Mouse (Mus musculus) hindbrain, embryonic 16.5 days (tissue): ENCODE measurements around the gene Ifna14. TPM values are rescaled to one million over a fixed set of nuclear protein-coding genes. Genes with fewer than 3 reads are reported as not detected.
A peak's percentile ranks its signal among the peaks of the same experiment; 100 is the strongest.

Experiments used
- ATAC-seq: fragments of 200-750 bp; cut with Nextera tagmentation; 2 replicates; pipeline ENCODE4 v1.8.0; 2017; ENCODE audit warnings: moderate TSS enrichment, moderate library complexity
- H3K27ac ChIP-seq: fragments of 300-500 bp; sonication (generic); 2 replicates; pipeline ENCODE4 v1.5.1; 2014; ENCODE audit warnings: low read depth, mild to moderate bottlenecking, control low read depth, low read length, moderate library complexity
- H3K27me3 ChIP-seq: fragments of 300-500 bp; sonication (generic); replicated peaks from 2 replicates; pipeline ENCODE4 v1.6.1; 2014; ENCODE audit warnings: low read length; ENCODE audit not compliant: control insufficient read depth, insufficient read depth
- H3K36me3 ChIP-seq: fragments of 300-500 bp; sonication (generic); 2 replicates; pipeline ENCODE4 v1.6.1; 2014; ENCODE audit warnings: mild to moderate bottlenecking, low read length, moderate library complexity, mixed read lengths; ENCODE audit not compliant: control insufficient read depth, insufficient read depth
- H3K4me1 ChIP-seq: fragments of 300-500 bp; sonication (generic); 2 replicates; pipeline ENCODE4 v1.6.1; 2014; ENCODE audit warnings: low read depth, low read length; ENCODE audit not compliant: control insufficient read depth, insufficient read depth
- H3K4me2 ChIP-seq: fragments of 300-500 bp; sonication (generic); 2 replicates; pipeline ENCODE4 v1.6.1; 2014; ENCODE audit warnings: mild to moderate bottlenecking, low read length, control low read depth, moderate library complexity
- H3K4me3 ChIP-seq: fragments of 300-500 bp; sonication (generic); 2 replicates; pipeline ENCODE4 v1.5.1; 2014; ENCODE audit warnings: mild to moderate bottlenecking, low read length, control low read depth, moderate library complexity
- H3K9ac ChIP-seq: fragments of 300-500 bp; sonication (generic); 2 replicates; pipeline ENCODE4 v1.6.1; 2014; ENCODE audit warnings: low read depth, mild to moderate bottlenecking, control low read depth, low read length, moderate library complexity
- H3K9me3 ChIP-seq: fragments of 300-500 bp; sonication (generic); 2 replicates; pipeline ENCODE4 v1.6.1; 2014; ENCODE audit warnings: mild to moderate bottlenecking, low read length, moderate library complexity; ENCODE audit not compliant: control insufficient read depth
- WGBS: fragments of 180-500 bp; shearing (Covaris S2); extraction: QIAGEN DNeasy Blood & Tissue Kit; methylation state at CpG from one replicate; pipeline ENCODE4 v1.1.7; 2014; 5-methylcytosine and 5-hydroxymethylcytosine counted together
- polyA plus RNA-seq: library from polyadenylated mRNA; unstranded; fragments of >200 nt; fragmentation: Nextera tagmentation; extraction: Ambion mirVana; gene quantifications from 2 replicates; pipeline ENCODE4 v1.2.1, GENCODE M21; 2015

The Ifna14 gene
- polyA plus RNA-seq, 1 experiment from 2014 or later, result not detected

DNA sequence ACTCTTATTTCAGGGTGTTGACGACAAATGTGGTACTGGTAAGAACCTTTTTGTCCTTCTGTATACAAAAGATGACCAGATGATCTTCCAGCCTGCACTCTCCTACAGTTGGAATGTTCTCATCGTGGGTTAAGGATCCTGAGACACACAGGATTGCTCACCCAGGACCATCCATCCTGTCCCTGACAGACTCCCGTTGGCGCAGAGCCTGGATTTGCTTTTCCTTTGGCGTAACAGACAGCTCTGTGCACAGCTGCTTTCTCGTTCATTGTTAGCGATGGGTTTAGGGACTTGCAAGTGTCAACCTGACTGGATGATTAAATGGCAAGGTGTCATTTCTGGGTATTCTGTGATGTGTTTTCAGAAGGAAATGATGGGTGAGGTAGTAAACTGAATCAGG, 35.0 kb downstream of the Ifna14 start:
- Histone ChIP-seq H3K27ac (no peak overlapping the region), H3K9ac (no peak overlapping the region), H3K4me2 (no peak overlapping the region), H3K4me1 (no peaks in the 10 kb centered on the region), H3K36me3 (no peaks in the 10 kb centered on the region), H3K9me3 (no peaks in the 10 kb centered on the region), H3K27me3 (no peaks in the 10 kb centered on the region), H3K4me3 (no peak overlapping the region)
- peak; percentile 60; the same call in 1 of the 2 replicates for ATAC-seq
- WGBS, result 60% methylated on average over 7 of the region's 7 CpGs

DNA sequence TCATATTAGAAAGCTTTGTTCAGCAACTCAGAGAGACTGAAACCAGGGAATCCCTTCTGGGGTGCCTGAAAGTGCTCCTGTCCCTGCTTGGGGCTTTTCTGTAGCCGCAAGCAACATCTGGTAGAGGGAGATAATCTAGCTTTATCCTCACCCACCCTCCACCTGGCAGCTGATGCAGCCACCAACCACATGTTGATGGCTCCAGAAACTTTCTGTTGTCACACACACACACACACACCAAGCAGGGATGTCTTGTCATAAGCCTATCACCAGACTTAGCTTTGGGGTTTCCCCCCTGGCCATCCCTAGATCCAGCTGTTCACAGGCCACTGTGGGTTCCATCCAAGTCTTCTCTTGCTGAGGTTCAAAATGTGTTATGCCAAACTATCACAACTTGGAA, 35.9 kb downstream of the Ifna14 start:
- H3K4me2 ChIP-seq, result no peak overlapping the region
- no peaks in the 10 kb centered on the region for H3K27me3 ChIP-seq
- no peak overlapping the region for H3K27ac ChIP-seq
- no peaks in the 10 kb centered on the region for H3K9me3 ChIP-seq
- no peaks in the 10 kb centered on the region for H3K4me1 ChIP-seq
- H3K36me3 ChIP-seq, result no peaks in the 10 kb centered on the region
- H3K9ac ChIP-seq, result no peak overlapping the region
- ATAC-seq, result no peak
- no peak overlapping the region for H3K4me3 ChIP-seq
- 100% methylated on average over 1 of the region's 1 CpGs for WGBS

DNA sequence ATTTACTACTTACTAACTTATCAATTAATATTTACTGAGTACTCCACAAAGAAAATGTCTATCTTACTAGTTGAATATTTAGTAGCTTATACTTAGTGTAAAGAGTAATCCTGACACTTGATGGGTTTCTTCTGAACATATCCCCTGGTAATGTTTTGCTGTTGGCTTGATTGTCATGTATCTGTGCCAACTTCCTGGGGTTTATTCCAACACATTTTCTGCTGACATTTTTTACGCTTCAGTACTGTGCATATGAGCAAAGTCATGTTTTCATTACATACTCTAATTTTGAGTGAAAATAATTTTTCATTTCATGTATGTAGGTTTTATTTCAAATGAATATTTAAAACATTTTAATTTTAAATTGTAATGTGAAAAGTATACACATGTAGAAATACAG, 36.7 kb downstream of the Ifna14 start:
- no peaks in the 10 kb centered on the region for H3K36me3 ChIP-seq
- no peak overlapping the region for H3K4me3 ChIP-seq
- no peak for ATAC-seq
- no peaks in the 10 kb centered on the region for H3K4me1 ChIP-seq
- H3K27ac ChIP-seq, result no peak overlapping the region
- no peaks in the 10 kb centered on the region for H3K9me3 ChIP-seq
- WGBS, result 71% methylated on average over 1 of the region's 1 CpGs
- H3K9ac ChIP-seq, result no peak overlapping the region
- H3K27me3 ChIP-seq, result no peaks in the 10 kb centered on the region
- H3K4me2 ChIP-seq, result no peak overlapping the region

DNA sequence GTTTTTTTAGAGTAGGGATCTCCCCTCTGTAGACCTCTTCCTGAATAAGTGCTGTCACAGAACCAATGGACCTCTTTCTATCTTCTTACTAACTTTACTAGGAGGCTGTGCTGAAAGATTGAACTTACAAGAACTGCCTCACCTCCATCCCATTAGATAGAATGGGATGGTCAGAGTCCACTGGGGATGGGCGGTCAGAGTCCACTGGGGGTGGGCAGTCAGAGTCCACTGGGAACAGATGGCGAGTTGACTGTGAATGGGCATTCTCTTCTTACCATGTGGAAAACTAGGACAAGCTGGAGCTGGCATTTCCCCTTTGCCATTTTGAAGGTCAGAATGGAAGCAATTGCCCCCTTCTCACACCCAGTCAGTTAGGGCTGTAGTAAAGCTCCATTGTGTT, 38.1 kb downstream of the Ifna14 start:
- Histone ChIP-seq H3K9me3 (no peaks in the 10 kb centered on the region), H3K27me3 (no peaks in the 10 kb centered on the region), H3K9ac (no peak overlapping the region), H3K36me3 (no peaks in the 10 kb centered on the region), H3K27ac (no peak overlapping the region), H3K4me3 (no peak overlapping the region), H3K4me2 (no peak overlapping the region), H3K4me1 (no peaks in the 10 kb centered on the region)
- 94% methylated on average over 2 of the region's 2 CpGs for WGBS
- no peak for ATAC-seq

DNA sequence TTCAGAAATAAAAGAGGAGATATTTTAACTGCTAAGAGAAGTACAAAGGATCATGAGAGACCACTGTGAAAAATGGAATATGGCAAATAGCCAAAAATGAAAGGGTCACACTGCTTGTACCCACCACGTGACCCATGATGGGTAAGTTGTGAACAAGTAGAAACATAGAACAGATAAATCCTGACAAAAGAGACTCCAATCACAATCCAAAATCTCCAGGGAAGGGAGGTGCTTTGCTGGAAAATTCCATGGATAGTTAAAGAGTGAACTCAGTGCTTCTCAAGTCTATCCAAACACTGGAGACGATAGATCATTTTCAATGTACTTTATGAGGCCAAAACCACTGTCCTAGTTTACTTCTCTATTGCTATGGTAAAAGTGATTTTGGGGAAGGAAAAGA, 40.7 kb downstream of the Ifna14 start:
- no peaks in the 10 kb centered on the region for H3K27me3 ChIP-seq
- 86% methylated on average over 2 of the region's 2 CpGs for WGBS
- no peak for ATAC-seq

DNA sequence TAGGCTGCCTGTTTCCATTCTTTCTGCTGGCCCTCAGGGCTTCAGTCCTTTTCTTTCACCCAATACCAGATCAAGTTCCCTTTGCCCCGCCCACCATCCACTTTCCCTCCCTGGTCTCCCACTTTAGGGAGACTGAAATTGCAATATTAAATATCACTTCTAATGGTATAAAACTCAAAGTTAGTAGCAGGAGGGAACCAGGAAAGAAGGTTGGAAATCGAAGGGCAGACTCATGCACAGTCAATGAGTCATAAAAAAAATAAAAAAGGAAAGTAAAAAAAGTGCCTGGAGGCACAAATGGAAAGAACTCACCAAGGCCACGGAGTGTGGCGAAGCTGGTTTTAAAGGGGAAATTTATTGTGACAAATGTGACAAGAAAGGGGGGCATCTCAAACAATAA, 41.3 kb downstream of the Ifna14 start:
- no peak overlapping the region for H3K4me2 ChIP-seq
- no peak for ATAC-seq
- no peak overlapping the region for H3K9ac ChIP-seq
- 73% methylated on average over 4 of the region's 4 CpGs for WGBS
- H3K36me3 ChIP-seq, result no peaks in the 10 kb centered on the region
- H3K4me3 ChIP-seq, result no peak overlapping the region
- no peak overlapping the region for H3K27ac ChIP-seq
- H3K4me1 ChIP-seq, result no peaks in the 10 kb centered on the region
- H3K9me3 ChIP-seq, result no peaks in the 10 kb centered on the region
- no peaks in the 10 kb centered on the region for H3K27me3 ChIP-seq

More for the DNA sequence above, 40.7 kb downstream of the Ifna14 start:
- no peaks in the 10 kb centered on the region for H3K9me3 ChIP-seq
- H3K27ac ChIP-seq, result no peak overlapping the region
- H3K4me2 ChIP-seq, result no peak overlapping the region
- H3K9ac ChIP-seq, result no peak overlapping the region
- H3K4me1 ChIP-seq, result no peaks in the 10 kb centered on the region
- no peaks in the 10 kb centered on the region for H3K36me3 ChIP-seq
- no peak overlapping the region for H3K4me3 ChIP-seq

DNA sequence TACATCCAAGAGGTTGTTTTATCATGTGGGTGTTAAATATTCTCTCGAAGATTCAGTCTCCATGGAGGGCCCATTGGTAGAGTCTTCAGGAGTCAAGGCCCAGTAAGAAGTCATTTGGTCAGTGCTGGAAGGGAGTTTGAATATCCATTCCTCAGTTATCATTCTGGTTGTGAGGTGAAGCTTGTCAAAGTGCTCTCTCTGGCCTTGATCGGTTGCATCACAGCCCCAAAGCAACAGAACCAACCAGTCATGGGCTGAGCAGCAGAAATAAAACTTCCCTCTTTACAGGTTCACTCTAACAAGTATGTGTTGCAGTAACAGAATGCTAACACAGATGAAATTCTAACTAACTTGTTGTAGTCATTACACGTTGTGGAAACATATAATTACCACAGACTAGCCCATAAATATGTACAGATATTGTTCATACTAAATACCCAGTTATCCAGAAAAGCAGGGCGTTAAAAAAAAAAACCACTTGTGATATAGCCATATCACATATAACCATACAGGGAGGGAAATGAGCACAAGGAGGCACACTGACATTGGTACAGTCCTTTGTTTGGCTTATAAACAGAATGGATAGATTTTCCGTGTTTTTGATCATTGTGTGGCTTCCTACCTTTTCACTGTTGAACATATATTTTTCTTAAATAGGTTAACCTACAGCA, 45.1 kb downstream of the Ifna14 start:
- no peak overlapping the region for H3K4me3 ChIP-seq
- no peaks in the 10 kb centered on the region for H3K4me1 ChIP-seq
- 86% methylated on average over 5 of the region's 5 CpGs for WGBS
- H3K36me3 ChIP-seq, result no peaks in the 10 kb centered on the region
- H3K4me2 ChIP-seq, result no peak overlapping the region
- no peak overlapping the region for H3K9ac ChIP-seq
- no peak overlapping the region for H3K27ac ChIP-seq
- ATAC-seq, result no peak
- H3K9me3 ChIP-seq, result no peaks in the 10 kb centered on the region
- no peaks in the 10 kb centered on the region for H3K27me3 ChIP-seq

DNA sequence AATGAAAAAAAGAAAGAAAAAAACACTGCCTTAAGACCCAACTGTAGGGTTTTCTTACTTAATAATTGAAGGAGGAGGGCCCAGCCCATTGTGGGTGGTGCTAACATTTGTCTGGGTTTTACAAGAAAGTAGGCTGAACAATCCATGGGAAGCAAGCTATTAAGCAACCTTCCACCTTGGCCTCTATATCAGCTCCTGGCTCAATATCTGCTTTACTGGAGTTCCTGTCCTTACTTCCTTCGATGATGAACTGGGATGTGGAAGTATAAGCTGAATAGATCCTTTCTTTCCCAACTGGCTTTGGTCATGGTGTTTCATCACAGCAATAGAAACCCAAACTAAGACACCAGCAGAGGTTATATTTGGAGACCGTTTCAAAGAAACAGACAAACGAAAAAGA, 46.2 kb downstream of the Ifna14 start:
- Histone ChIP-seq H3K4me1 (no peaks in the 10 kb centered on the region), H3K27ac (no peak overlapping the region), H3K9ac (no peak overlapping the region), H3K4me3 (no peak overlapping the region), H3K27me3 (no peaks in the 10 kb centered on the region), H3K36me3 (no peaks in the 10 kb centered on the region), H3K4me2 (no peak overlapping the region), H3K9me3 (no peaks in the 10 kb centered on the region)
- WGBS, result 85% methylated on average over 3 of the region's 3 CpGs
- ATAC-seq, result no peak

DNA sequence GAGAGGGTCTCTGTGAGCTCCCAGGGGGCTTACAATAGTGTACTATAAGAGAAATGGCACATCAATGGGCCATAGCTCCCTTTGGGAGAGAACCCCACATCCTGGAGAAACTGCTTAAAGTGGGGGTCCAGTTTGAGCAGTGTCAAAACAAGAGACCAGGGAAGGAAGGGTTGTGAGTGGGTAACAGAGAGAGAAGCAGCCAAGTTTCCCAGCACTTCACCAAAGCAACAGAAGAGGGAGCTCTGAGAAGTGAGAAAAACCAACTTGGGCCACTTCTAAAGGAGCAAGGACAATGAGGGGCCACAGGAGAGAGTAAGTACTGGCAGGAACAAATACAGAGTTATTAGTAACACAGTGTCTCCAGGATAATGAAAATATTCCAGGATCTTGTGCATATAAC, 48.4 kb downstream of the Ifna14 start:
- Histone ChIP-seq H3K36me3 (no peaks in the 10 kb centered on the region), H3K9me3 (no peaks in the 10 kb centered on the region), H3K27me3 (no peaks in the 10 kb centered on the region), H3K9ac (no peak overlapping the region), H3K4me2 (no peak overlapping the region), H3K4me3 (no peak overlapping the region), H3K27ac (no peak overlapping the region), H3K4me1 (no peaks in the 10 kb centered on the region)
- ATAC-seq, result no peak

DNA sequence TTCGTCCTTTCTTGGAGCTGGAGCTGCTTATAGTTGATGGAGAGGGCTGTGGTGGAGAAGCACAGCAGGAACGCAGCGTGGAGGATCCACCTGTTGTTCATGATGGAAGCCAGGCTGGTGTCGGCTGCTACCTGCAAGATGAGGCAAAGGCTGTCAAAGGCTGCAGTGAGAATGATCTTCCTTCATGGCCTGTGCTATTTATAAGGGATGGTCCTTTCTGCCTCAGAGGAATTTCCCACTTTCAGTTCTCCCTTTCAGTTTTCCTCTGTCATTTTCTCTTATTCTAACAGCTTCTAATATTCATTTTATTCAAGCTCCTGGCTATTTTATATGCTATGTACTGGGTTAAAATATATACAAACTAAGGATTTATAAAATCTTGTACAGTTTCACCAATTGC, 48.9 kb downstream of the Ifna14 start, which contains the start of gene Ifnb1:
TSS of gene Ifnb1 (minus strand) at position 101 of the 400 bp plus-strand sequence.
- H3K4me3 ChIP-seq, result no peak within 1 kb of the TSS
- H3K9me3 ChIP-seq, result no peaks in the 10 kb centered on the region
- 94% methylated on average over 4 of the region's 4 CpGs for WGBS
- no peak for ATAC-seq
- H3K36me3 ChIP-seq, result no peaks in the 10 kb centered on the region
- H3K4me2 ChIP-seq, result no peak within 1 kb of the TSS
- no peak within 1 kb of the TSS for H3K27ac ChIP-seq
- H3K9ac ChIP-seq, result no peak within 1 kb of the TSS
- H3K4me1 ChIP-seq, result no peaks in the 10 kb centered on the region
- H3K27me3 ChIP-seq, result no peaks in the 10 kb centered on the region
